Mouse (Mus musculus) left cerebral cortex, postnatal 4 days (tissue): Measurements from ENCODE around the gene Fam110a. TPM values are rescaled to one million over a fixed set of nuclear protein-coding genes. Genes with fewer than 3 reads are reported as not detected.

Source experiments
- DNase-seq: peaks from one replicate; pipeline ENCODE4 v3.0.0-alpha.2; 2022
- intact Hi-C: fragments of 180-260 bp; cut with DNase I; formaldehyde crosslinking; loops from one replicate; pipeline ENCODE4 v1.15.1; 2025
- total RNA-seq, 2 experiments: library from RNA; stranded (reverse); gene quantifications; 2 replicates each; pipeline ENCODE4 v1.2.3; 2021

The Fam110a gene
- total RNA-seq, 2 experiments from 2014 or later: 19.0 to 20.5 TPM

GRCm38 (mm10) chr2:151972880-151973594, 7.0 kb downstream of the Fam110a start:
- intact Hi-C loops: no loop called here
- peak; percentile 63 for DNase-seq

GRCm38 (mm10) chr2:151971748-151972147, 8.3 kb downstream of the Fam110a start:
- intact Hi-C loops: no loop called here
- DNase-seq: no peak

GRCm38 (mm10) chr2:151970191-151971172, 9.5 kb downstream of the Fam110a start:
- DNase-seq: peak; percentile 86
- intact Hi-C loops: no loop called here

GRCm38 (mm10) chr2:151969396-151969795, 10.6 kb downstream of the Fam110a start:
- intact Hi-C loops: no loop called here
- no peak for DNase-seq

- DNase-seq: no peak
- intact Hi-C loops: no loop called here
Observed at GRCm38 (mm10) chr2:151968986-151969385, 11.0 kb downstream of the Fam110a start.

- DNase-seq: no peak
Observed at GRCm38 (mm10) chr2:151968451-151968850, 11.6 kb downstream of the Fam110a start.

GRCm38 (mm10) chr2:151967792-151968191, 12.2 kb downstream of the Fam110a start:
- intact Hi-C loops: no loop called here
- no peak for DNase-seq

More at GRCm38 (mm10) chr2:151968451-151968850, 11.6 kb downstream of the Fam110a start:
- intact Hi-C loops: no loop called here

- peak; percentile 78 for DNase-seq
- intact Hi-C loops: no loop called here
Observed at GRCm38 (mm10) chr2:151967176-151967750, 12.8 kb downstream of the Fam110a start.

- intact Hi-C loops: no loop called here
- DNase-seq: peak; percentile 40
Observed at GRCm38 (mm10) chr2:151964052-151964451, 16.0 kb downstream of the Fam110a start.

- DNase-seq: no peak
- intact Hi-C loops: no loop called here
Observed at GRCm38 (mm10) chr2:151963319-151963718, 16.7 kb downstream of the Fam110a start.

- peak; percentile 75 for DNase-seq
- intact Hi-C loops: no loop called here
Observed at GRCm38 (mm10) chr2:151962474-151962873, 17.5 kb downstream of the Fam110a start.

- DNase-seq: no peak
Observed at GRCm38 (mm10) chr2:151961284-151962196, 18.5 kb downstream of the Fam110a start.

GRCm38 (mm10) chr2:151959274-151959673, 20.7 kb downstream of the Fam110a start:
- intact Hi-C loops: no loop called here
- DNase-seq: no peak

More at GRCm38 (mm10) chr2:151961284-151962196, 18.5 kb downstream of the Fam110a start:
- intact Hi-C loops: no loop called here

GRCm38 (mm10) chr2:151956500-151957137, 23.4 kb downstream of the Fam110a start:
- no peak for DNase-seq
- intact Hi-C loops: no loop called here

- intact Hi-C loops: no loop called here
- DNase-seq: no peak
Observed at GRCm38 (mm10) chr2:151953665-151954064, 26.4 kb downstream of the Fam110a start.

GRCm38 (mm10) chr2:151949082-151949774, 30.8 kb downstream of the Fam110a start:
- no peak for DNase-seq
- intact Hi-C loops: no loop called here

- intact Hi-C loops: no loop called here
- no peak for DNase-seq
Observed at GRCm38 (mm10) chr2:151948311-151948710, 31.7 kb downstream of the Fam110a start.

GRCm38 (mm10) chr2:151947617-151948016, 32.4 kb downstream of the Fam110a start:
- intact Hi-C loops: no loop called here
- no peak for DNase-seq

GRCm38 (mm10) chr2:151944106-151944505, 35.9 kb downstream of the Fam110a start:
- no peak for DNase-seq
- intact Hi-C loops: no loop called here
